Mouse (Mus musculus): ENCODE results near the gene H2-Ob.

GRCm38 (mm10) chr17:34215176-34215575 is 23.5 kb upstream of the H2-Ob start:
- no peak for TF ChIP-seq CTCF (IDR thresholded peaks at IDR 0.05; ENCODE audit: control insufficient read depth, insufficient read depth, insufficient read length)
- no peak for TF ChIP-seq MYOG (IDR thresholded peaks at IDR 0.05; ENCODE audit: control insufficient read depth, extremely low read depth, insufficient read length)
- TF ChIP-seq MYOD1 (IDR thresholded peaks at IDR 0.05; ENCODE audit: control insufficient read depth, insufficient read length, low read depth): no peak
